Mouse (Mus musculus) embryo, embryonic 11.5 days (tissue): ENCODE measurements around the gene Zup1.
"Not testable (repeated sequence)": the region's sequence is repeated elsewhere in the genome, so short reads cannot be mapped to it uniquely, and the experiment has no call there.

ENCODE experiments used
- DNase-seq: peaks from one replicate; pipeline ENCODE4 v3.0.0-alpha.2; 2012; ENCODE audit warnings: low read depth, low spot score

Zup1 gene

DNA sequence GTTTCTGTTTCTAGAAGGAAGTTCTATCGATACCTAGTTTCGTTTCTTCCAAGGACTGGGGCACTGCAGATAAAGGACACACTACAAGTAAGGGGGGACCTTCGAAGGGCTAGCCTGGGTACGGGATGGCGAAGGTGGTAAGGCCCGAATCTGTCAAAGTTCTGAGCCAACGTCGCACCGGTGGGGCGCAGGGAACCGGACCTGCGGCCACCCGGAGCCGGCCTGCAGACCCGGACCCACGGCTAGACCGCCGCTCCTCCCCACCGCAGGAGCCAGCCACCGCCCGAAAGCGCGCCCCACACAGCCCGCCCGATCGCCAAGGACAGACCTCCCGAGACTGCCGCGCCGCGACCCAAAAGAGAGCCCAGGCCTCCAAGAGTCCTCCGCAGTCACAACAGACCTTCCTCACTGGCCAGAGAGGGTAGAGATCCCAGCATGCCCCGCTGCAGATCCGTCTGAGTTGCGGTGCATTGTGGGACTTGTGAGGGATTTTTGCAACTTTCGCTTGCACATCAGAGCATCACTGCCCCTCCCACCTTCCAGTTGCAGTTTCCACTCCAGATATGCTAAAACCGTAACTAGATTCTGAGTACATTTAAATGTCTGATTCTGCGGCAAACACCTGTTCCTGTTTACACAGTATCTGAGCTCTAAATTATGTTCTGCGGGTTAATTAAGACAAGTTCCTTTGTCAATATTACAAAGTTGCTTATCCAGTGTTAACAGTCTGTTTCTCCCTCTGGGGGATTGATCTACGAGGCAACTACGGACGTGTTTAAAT is at the start of gene Zup1:
TSS of gene Zup1 (minus strand) at position 467 of the 781 bp plus-strand sequence.
- DNase-seq = peak; percentile 71

DNA sequence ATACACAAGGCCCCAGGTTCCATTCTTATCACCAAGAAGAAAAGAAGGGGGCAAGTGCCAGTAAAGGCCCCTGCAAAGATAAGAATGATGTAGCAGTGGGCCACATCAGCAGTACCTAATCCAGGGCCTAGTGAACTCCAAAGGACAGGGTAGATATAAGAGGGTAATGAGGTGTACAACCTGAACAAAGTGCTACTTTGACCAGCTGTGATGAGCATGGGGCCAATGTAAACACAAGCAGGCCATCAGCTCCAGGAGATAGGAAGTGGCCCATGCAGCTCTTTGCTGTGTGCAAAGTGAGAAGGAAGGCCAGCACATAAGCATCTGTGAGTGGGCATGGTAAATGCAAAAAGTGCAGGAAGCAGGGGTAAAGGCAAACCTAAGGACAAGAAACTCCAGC is 47.3 kb upstream of the Zup1 start:
- no peak for DNase-seq

GRCm38 (mm10) chr10:33996686-33997085 is 45.6 kb upstream of the Zup1 start:
- DNase-seq = not testable (repeated sequence)

GRCm38 (mm10) chr10:33986771-33987170 is 35.7 kb upstream of the Zup1 start:
- DNase-seq = peak; percentile 75

- no peak for DNase-seq
Observed at GRCm38 (mm10) chr10:33974781-33975494, 23.9 kb upstream of the Zup1 start.

- DNase-seq = no peak
Observed at GRCm38 (mm10) chr10:33952509-33952908, 1.4 kb upstream of the Zup1 start.

GRCm38 (mm10) chr10:33946336-33946735 is 4.7 kb downstream of the Zup1 start:
- DNase-seq = no peak

DNA sequence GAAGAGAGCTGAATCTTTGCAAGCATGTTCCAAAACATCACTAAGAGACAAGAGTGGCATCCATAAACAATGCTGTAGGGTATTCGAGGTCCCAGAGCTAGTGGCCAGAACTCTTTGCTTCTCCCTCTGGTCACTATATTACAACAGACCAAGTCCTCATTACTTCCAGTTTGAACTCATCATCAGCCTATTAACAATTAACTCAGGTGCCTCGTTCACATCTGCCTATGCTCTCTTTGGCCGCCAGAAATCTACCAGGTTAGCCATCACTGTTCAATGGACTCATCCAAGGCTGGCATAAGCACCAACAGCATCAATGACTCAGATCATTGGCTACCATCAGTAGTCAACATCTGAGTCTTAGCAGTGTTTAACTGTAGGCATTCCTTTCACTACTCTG is 5.7 kb downstream of the Zup1 start:
- no peak for DNase-seq

DNA sequence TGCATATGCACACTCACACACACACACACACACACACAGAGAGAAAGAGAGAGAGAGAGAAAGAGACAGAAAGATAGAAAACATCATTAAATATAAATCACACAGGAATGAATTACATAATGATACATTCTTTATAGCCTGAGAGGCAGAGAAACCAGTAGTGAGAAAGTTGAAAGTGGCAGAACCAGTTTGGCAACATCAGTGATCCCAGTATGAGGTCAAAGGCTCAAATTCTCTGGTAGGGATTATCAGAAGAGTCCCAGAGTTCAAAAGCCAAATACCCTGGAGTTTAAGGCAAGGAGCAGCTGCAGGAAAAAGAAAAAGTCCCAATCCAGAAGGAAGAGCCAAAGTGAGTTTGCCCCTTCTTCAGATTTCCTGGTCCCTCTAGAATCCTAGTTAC is 10.4 kb downstream of the Zup1 start:
- no peak for DNase-seq

DNA sequence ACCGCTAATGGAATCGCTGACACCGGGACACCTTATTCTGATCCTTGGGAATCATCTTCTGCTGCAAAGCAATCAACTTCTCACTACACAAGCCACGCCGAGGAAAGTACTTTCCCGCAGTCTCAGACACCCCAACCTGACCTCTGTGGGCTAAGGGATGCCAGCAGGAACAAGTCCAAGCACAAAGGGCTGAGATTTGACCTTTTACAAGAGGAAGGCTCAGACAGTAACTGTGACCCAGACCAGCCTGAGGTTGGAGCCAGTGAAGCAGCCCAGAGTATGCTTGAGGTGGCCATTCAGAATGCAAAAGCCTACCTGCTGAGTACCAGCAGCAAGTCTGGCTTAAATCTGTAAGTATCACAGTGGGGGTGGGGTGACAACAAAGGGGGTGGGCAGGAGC is 45.6 kb downstream of the Zup1 start:
- DNase-seq = no peak

DNA sequence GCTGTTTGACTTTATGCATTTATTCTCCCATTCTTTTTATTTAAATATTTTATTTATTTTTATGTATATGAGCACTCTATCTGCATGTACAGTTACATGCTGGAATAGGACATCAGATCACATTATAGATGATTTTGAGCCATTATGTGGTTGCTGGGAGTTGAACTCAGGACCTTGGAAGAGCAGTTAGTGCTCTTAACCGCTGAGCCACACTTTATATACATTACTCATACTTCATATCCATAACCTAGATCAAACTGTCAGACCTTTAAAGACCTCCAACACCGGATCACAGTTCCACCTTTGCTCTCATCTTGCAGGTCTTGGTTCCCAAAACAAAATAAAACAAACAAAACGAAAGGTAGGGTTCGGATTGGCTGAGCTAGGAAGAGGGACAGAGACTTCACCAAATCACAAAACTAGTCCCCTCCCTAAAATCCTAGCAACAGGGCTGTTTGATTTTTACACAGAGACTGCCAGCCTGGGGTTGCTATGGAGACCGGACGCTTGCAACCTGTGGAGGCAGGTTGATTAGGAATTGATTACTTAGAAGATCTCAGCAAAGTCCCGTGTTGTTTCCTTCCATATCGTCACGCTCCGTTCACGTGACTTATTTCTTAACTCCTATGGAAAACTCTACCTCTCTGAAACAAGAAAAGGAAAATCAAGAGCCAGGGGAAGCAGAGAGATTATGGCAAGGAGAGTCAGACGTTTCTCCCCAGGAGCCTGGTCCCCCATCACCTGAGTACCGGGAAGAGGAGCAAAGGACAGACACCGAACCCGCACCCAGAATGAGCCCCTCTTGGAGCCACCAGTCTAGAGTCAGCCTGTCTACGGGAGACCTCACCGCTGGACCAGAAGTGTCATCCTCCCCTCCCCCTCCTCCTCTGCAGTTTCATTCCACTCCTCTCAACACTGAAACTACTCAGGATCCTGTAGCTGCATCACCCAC is 46.3 kb downstream of the Zup1 start, which contains the start of gene Rsph4a:
TSS of gene Rsph4a (plus strand) at position 582 of the 952 bp plus-strand sequence.
- DNase-seq = peak; percentile 34

DNA sequence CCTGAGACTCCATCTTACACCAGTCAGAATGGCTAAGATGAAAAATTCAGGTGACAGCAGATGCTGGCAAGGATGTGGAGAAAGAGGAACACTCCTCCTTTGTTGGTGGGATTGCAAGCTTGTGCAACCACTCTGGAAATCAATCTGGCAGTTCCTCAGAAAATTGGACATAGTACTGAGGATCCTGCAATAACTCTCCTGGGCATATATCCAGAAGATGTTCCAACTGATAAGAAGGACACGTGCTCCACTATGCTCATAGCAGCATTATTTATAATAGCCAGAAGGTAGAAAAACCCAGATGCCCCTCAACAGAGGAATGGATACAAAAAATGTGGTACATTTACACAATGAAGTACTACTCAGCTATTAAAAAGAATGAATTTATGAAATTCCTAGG is 49.5 kb downstream of the Zup1 start:
- DNase-seq = not testable (repeated sequence)

- not testable (repeated sequence) for DNase-seq
Observed at GRCm38 (mm10) chr10:33882411-33882810, 68.7 kb downstream of the Zup1 start.

DNA sequence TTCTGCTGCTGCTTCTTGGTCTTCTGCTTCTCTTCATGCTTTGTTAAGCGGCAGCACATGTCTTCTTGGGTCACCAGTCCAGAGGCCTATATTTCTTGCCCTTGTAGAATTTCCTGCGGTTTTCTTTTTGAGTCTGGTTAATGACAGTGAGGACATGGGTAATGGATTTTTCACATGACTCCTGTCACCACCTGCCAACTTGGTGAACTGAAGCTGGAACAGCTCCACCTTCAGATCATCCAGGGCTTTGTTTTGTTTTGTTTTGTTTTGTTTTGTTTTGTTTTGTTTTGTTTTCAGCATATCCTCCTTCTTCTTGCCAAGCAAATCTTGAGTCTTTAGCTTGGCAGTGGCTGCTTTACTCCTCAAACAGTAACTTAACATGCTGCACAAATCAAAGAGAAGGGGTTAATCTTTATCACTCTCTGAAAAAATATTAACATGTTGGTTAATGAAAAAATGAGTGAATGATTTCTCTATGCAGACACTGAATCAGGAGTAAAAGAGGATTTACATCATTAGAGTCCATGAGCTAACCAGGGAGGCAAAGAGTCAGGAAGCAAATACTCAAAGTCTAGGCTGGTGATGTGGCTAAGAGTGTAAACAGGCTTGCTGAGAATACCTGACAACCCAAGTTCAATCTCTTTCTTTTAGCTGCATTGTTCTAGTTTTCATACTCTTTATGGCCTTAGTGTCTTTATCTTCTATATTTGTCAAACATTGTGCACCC is 78.2 kb downstream of the Zup1 start:
- no peak for DNase-seq

DNA sequence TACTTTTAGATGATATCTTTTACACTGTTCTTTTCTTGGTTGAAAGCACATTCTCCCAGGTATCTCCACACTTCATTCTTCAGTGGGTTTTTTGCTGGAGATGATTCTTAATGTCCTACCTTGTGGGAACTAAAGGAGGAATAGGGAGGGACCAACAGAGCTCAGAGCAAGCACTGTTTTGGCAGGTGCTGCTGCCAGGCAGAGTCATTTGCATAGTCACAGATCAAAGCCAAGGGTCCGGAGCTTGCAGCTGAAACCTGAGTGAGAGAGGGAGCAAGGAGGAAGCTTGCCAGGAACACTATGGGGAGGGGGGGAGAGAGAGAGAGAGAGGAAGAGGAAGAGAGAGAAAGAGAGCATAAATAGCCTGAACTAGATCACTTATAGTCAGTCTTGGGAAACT is 80.6 kb downstream of the Zup1 start:
- no peak for DNase-seq
